Mouse (Mus musculus): Measurements from ENCODE around the gene Cwc25.
"Not testable (repeated sequence)": the region's sequence is repeated elsewhere in the genome, so short reads cannot be mapped to it uniquely, and the experiment has no call there.

Gene Cwc25

DNA sequence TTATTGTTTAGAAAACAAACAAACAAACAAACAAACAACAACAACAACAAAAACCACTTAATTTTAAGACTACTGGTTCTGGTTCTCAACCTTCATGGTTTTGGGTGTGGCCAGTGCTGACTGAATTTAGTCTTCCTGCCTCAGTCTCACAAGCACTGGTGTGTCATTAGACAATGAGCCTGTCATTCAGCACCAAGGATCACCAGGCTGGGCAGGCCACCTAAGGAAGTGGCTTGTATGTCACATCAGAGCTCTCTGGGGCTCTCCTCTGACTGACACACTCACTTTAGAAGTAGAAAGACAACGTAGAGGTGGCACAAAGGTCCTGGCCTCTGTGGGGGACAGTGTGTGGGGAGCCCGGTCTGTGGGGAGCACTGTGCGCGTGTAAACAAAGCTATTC, 47.3 kb downstream of the Cwc25 start:
- DNase-seq: no peak

DNA sequence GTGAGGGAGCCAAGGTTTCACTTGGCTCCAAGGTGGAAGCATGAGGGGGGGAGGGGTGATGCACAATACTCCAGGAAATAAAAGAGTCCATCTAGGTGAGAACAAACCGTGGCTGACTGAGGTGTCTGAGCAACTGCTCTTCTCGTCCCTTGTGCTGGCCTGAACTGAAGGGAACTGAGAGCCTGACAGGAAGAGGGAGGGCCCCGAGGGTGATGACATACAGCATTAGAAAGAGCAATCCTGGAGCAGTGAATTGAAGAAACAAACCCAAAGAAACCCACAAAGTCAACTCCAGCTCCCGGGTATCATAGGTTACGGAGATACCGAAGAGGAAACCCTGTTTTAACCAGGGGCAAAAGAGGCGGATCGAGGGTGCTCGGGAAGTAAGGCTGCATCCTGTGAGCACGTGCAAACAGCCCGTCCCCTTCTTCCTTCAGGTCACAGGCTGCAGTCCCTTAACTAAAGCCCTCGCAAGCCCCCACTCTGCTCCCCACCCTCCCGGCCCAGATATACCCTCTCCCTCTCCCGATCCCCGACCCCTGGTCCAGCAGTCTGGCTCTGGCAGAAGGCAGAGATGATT, 48.0 kb downstream of the Cwc25 start:
- peak; percentile 39 to 41 for DNase-seq

DNA sequence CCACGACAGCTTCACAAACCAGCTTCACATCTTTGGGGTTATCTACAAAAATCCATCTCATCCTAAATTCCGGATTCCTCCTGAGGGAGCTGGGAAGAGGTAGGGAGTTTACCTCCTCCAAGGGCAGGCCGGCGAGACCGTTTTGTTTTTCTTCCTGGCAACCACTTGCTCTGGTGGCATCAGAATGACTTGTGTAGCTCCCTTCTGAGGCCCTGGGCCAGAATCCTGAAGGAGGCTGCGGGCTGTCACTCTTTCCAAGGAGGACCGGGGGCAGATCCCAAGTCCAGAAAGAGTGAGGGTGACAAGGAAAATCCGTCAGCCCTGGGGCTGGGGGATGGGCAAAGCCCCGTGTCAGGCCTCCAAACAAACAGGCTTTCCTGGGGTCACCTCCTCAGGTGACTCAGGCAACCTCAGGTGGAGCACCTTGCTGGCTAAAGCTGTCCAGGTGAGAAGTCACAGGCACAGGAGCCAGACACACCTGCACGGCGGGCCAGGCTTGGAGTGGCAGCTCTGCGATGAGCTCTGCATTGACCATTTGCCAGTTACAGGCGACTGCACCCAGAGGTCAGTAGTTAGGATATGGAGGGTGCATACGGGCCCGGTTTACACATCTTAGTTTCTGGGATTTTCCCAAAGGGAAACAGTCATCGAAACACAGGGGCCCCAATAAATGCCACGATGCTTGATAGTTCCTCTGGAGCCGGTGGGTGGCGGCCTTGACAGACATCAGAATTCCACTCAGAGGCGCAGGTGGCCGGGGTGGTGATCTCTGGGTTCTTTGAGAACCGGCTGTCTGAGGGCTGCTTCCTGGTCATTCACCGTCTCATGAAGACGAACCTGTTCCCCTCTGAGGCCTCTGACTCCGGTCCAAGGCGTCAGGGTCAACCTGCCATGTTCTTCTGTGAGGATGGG, 48.7 kb downstream of the Cwc25 start:
- DNase-seq: no peak

DNA sequence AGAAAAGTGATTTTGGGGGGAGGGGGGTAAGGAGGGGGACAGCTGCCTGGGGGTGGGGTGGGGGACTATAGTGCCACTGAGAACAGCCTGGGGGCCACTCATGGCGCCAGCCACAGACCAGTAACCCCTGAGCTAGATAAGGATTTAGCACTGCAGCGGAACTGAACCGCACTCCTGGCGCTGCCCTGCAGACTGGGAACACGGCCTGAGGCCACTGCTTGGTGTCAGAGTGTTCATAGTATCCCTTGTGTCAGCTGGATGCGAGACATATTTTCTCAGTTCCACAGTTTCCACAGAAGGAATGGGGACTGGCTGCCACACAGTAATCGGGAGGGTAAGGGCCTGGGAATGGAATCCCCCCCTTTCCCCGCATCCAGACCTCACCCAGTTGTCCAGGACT, 50.3 kb downstream of the Cwc25 start:
- DNase-seq: no peak

DNA sequence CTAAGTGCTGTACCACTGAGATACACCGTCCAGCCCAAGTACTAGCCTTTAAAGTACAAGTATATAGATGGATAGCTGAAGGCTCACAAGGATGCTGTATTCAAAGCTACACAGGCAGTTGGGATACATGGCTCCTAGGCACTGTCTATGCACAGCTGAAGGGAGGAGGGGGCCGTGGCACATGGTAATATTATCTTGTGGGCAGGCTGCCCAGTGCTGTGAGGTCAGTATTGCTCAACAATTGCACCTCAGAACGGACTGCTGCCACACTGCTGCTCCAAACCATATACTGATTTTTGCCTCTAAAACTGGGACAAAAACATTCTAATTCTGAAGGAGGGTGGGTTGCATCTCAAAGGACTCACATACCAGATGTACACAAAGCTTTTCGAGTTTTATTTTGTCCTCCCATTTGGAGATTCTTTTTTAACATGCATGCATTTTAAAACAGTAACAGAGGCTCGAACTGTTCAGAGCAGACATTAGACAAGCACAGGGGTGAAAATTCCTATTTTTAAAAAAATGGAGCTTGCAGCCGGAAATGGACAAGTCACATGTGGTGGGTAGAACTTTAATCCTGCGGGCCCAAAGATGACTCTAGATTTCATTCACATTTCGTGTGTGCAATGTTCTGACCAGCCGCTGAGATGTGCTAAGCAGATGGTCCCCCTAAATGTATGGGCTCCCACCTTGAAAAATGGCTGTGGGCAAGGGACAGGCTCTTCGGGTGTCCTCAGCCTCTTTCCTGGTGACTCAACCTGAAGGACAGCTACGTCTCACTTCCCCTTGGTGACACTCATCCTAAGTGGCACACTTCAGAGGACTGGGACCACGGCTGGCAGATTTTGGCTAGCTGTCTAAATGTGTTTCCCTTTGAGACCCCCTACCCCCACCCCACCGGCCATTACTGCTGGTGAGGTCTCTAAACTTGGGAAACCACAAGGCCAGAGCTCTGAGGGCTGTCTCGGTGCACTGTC, 51.3 kb downstream of the Cwc25 start:
- DNase-seq: no peak

DNA sequence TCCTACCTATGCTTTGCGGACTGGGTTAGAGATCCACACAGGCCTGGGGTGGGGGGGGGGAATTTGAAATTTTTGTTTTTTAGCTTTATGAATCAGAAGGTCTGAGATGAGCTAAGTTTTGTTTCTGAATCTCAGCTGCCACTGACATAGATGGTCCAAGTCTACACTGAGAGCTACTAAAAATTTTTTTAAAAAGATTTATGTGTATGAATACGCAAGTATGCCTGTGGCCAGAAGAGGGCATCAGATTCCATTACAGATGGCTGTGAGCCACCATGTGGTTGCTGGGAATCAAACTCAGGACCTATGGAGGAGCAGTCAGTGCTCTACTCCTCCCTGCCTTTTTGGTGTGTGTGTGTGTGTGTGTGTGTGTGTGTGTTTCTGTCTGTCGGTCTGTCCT, 52.0 kb downstream of the Cwc25 start:
- no peak for DNase-seq

DNA sequence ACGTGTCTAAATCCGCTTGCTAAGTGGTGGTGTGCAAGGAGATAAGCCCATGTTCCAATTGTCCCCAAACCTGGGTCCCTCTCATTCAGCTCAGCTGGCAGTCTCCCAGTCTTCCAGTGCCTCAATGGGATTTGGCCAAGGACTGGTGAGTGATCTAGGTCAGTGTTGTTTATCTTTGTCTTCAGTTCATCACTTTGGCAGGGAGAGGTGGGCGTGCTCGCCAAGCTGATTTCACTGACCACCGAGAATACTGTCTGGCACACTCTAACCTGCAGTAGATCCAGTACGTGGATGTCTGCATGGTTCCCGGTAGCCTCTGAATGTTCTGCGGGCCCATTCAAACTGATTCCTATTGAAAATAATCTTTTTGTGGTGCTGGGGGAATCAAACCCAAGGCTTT, 52.5 kb downstream of the Cwc25 start:
- no peak for DNase-seq

DNA sequence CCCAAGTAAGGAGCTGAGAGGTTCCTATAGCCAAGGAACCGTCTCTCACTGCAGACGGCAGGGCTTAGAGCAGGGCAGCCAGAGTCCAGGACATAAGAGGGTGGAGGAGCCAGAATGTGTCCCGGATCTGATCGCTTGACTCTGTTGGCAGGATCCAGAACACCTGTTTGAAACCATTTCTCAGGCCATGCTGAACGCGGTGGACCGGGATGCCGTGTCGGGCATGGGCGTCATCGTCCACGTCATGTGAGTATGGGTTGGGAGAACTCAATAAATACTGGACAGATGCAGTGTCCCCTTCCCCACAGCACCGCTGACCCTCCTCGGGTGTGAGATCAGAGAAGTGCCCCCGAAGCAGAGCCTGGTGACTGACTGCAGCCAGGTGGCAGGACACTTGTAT, 54.1 kb downstream of the Cwc25 start:
- DNase-seq: no peak

DNA sequence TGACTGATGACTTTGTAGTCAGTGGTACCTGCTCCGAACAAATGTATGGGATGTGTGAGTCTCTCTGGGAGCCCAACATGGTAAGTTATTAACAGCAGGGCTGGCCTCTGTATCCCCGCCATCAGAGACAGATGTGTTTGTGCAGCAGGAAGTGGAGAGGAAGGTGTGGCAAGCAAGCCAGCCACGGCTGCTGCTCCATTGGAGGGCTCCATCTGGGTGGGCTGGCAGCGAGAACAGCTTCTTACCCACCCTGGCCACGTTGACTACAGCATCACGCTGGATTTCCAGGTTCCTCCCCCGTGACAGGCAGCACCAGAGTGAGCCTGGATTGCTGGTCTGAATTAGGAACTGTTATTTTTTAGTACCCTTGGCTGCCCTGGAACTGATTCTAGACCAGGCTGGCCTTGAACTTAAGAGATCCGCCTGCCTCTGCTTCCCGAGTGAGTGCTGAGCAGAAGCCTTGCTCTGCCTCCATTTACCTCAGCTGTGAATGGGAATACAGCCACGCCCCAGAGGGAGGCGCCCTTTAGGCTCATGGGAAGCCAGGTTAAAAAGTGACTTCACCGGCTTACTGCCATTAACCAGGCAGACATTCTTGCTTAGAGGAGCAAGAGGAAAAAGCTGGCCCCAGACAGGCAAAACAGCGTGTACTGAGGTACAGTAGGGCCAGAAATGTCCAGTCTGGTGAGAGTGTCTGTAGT, 55.0 kb downstream of the Cwc25 start:
- DNase-seq: no peak

DNA sequence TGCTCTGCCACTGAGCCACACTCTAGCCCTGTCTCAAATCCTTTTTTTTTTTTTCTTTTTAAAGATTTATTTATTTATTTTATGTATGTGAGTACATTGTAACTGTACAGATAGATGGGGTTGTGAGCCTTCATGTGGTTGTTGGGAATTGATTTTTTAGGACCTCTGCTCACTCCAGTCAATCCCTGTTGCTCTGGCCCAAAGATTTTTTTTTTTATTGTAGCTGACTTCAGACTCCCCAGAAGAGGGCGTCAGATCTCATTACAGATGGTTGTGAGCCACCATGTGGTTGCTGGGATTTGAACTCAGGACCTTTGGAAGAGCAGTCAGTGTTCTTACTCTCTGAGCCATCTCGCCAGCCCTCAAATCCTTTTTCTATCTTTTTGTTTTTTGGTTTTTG, 56.3 kb downstream of the Cwc25 start:
- not testable (repeated sequence) for DNase-seq

DNA sequence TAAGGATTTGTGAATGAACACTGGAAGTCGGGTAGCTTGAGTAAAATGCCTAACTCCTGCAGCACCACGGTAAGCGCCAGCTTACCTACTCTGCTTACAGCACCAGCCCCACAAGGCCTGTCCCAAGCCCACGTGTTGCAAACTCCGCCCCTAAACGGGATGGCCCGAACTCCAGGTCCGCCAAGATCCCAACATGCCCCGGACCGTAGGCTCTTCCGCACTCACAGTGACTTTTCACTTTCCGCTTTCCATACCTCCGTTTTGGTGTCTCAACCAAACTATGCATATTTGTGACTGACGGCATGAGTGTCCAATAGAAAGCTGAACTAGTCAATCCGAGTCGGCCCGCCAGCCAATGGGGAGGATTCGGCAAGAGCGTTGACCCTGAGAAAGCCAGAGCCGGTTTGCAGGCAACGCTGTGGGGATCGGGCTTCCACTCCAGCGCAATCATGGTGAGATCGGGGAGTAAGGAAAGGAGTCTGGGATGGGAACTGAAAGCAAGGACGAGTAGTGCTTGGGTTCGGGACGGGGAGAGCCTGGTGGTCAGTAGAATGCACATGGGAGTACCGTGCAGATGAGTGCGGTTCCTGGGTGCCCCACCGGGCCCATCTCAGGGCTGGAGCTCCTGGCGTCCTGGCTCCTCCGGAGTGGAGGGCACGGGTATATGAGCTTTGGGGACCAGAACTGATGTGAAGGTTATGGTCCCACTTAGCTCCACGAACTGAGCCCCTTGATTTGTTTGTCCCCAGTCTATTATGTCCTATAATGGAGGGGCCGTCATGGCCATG, 63.1 kb downstream of the Cwc25 start, which contains the start of gene Psmb3:
TSS of gene Psmb3 (plus strand) at position 361 of the 788 bp plus-strand sequence.
- DNase-seq: peak; percentile 87 to 94

DNA sequence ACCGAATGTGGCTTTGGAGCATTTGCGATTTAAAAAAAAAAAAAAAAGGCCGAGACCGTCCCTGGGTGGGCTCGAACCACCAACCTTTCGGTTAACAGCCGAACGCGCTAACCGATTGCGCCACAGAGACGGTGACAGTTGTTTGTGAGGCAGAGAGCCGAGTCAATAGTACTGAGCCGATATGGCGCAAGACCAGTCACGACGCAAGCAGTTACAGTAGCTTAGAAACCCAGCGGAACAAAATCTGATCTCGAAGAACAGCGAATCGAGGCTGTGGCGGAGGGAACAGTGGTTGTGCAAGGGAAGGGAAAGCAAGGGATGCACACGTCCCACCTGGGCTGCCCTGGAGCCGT, 64.0 kb downstream of the Cwc25 start:
- peak; percentile 74 to 82 for DNase-seq

DNA sequence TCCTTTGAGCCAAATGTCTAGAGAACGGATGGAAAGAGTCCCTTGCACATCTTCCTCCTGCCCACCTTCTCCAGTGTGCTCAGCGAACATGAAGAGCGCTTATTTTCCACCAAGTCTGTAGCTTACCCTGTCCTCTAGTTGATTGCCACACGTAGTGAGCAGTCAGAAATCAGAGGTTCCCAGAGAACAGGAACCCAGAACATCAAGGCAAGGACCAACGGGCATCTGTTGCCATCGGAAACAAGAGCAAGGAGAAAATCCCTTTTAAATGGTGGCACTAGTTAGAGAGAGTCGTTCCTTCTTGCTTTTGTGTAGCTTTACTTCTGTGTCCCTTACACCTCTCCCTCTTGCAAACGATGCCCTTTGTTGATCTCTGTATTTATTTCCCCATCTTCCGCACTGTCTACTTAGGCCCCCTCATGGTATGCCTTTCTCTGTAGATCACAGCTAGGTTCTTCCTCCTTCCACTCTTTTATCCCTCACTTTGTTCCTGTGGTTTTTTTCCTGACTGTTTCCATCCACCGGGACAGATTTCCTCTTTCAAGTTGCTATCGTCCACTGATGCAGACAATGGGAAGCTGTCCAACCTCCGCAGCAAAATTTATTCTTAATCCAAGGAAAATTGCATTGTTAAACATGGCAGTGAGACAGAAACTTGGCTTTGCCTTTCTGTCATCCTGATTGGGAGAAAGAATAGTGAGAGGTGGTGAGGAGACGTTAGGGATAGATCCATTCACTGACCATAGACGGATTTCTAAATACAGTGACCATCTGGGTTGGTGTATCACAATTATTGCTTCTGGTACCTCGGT, 64.6 kb downstream of the Cwc25 start:
- no peak for DNase-seq

DNA sequence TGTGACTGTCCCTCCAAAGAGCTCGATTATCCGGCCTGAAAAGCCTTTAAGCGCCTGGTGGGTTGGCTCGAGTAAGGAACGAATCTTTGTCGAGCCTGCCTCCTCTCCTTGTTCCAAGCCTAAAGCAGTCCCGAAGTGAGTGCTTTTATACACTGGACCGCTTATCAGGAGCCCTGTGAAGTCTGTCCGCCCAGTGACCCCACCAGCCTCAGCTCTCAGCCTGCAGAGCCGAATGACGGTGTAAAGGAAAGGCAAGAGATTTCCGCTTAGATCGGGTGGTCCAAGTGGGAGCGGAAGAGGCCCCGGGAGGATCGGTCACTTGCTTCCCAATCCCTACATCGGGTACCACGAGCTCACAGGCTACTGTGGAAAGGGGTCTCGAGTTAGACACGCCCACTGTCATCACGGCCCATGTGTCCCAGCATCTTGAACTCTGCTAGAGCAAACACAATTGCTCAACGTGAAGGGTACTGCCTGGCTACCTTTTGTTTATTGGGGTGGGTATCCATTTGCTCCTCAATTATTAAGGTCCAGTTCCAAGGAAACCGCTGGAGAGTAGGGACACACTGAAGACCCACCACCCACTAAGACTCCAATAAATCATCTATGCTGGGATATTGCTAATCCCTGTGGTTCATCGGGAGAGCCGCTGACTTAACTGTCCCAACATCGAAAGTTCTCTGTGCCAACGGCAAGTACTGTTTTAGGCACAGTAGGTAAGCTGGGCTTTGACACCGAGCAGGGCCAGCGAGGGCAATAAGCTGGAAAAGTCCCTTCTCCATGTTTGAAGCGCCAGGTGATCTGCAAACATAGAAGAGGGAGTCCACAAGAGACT, 65.4 kb downstream of the Cwc25 start:
- DNase-seq: no peak

DNA sequence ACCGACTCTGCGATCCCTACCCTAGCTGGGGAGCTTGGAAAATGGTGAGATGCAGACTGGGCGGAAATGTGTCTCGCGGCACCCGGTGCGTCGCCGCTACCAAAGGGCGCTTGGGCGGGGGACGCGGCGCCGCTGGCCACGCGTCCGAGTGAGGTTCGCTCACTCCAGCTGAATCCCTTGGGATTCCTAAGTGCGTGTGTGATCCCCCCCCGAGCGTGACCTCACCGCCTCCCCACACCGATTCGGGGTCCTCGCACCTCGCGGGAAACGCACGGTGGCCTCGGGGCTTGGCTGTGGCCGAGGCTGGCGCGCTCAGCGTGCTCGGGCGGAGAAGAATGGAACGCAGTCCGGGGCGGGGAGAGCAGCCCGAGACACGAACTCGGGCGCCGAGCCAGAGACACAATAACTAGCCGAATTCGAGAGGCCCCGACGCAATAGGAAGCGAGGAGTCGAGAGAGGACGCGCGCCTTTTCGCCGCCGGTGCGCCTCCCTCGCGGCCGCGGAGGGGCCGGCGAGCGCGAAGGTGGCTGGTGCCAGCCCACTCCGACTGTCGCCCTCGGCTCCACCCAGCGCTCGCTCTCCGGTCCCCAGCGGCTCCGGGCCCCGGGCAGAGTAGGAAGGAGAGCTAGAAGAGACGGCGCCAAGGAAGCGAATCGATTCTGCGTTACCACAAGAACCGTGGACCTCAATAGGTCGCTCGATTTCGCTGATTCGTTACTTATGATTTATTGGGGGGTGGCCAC, 66.2 kb downstream of the Cwc25 start, which contains the start of gene Pcgf2:
TSS of gene Pcgf2 (minus strand) at position 495 of the 743 bp plus-strand sequence.
- DNase-seq: peak; percentile 35 to 64

DNA sequence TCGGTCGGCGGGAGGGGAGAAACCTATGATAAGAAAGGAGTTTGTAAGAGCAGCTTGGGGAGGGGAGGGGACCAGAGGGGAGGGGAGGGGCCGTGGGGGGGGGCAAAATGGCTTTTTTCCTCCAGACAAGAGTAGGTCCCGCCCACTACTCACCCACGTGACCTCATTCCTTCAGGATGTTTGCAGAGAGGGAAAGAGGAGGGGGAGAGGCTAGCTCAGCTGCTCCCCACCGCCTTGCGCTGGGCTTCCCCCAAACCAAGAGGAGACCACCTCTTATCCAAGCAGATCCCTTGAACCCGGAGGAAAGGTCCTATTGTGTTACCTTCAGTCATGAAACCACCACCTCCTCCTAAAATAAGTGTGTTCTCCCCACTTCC, 66.7 kb downstream of the Cwc25 start:
- peak in 1 of 2 experiments; percentile 50 for DNase-seq

DNA sequence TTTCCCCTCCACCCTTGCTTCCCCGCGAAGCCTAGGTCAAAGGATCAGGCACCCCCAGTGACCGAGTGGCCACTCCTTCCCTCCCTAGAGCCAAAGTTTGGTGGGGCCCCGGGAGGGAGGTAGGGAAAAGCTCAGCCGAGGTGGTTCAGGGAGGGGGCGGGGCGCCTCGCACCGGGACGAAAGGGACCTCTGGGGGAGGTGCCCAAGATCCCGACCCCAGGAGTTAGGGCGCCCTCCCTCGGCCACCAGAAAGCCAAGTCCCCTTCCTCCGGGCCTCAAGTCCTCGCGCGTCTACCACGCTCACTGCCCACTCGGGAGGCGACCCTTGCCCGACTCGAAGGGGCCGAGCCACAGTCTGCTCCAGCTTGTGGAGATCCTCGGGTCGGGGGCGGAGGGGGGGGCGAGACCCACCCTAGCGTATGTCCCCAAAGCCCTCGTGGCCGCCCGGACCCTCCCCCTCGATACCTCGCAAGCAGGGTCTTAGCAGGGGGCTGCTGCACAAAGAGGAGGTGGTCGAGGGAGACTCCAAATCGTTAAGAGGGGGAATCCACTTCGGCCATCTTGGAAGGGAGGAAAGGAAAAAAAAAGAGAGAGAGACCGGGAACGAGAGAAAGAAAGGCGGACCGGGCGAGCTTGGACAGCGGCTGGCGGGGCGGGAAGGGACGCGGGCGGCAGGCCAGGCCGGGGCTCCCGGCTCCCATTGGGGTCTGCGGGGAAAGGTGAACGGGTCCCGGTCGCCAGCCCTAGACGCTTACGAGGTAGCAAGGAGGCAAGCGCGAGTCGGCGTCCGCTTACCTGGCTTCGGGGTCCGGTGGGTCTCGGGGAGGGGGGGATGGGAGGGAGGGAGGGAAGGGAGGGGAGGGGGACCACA, 67.4 kb downstream of the Cwc25 start:
- peak in 1 of 2 experiments; percentile 36 for DNase-seq
